Mouse (Mus musculus) hindbrain, embryonic 14.5 days (tissue): ENCODE data around the gene Prkar2b. TPM values are rescaled to one million over a fixed set of nuclear protein-coding genes. Genes with fewer than 3 reads are reported as not detected.
A peak's percentile ranks its signal among the peaks of the same experiment; 100 is the strongest.

Source experiments
- ATAC-seq: fragments of 200-750 bp; cut with Nextera tagmentation; 2 replicates; pipeline ENCODE4 v1.8.0; 2017; ENCODE audit warnings: moderate number of reproducible peaks, mild to moderate bottlenecking, moderate TSS enrichment, moderate library complexity; ENCODE audit not compliant: low FRiP score
- DNase-seq: peaks from one replicate; pipeline ENCODE4 v3.0.0-alpha.2; 2015; ENCODE audit warnings: low spot score
- H3K27ac ChIP-seq: fragments of 300-500 bp; sonication (generic); 2 replicates; pipeline ENCODE4 v1.5.1; 2014; ENCODE audit warnings: mild to moderate bottlenecking, moderate library complexity
- H3K27me3 ChIP-seq: fragments of 300-500 bp; sonication (generic); 2 replicates; pipeline ENCODE4 v1.6.1; 2014; ENCODE audit warnings: mild to moderate bottlenecking, low read length, mixed read lengths; ENCODE audit not compliant: control insufficient read depth, insufficient read depth
- H3K36me3 ChIP-seq: fragments of 300-500 bp; sonication (generic); replicated peaks from 2 replicates; pipeline ENCODE4 v1.6.1; 2014; ENCODE audit not compliant: control insufficient read depth, insufficient read depth
- H3K4me1 ChIP-seq: fragments of 300-500 bp; sonication (generic); replicated peaks from 2 replicates; pipeline ENCODE4 v1.6.1; 2014; ENCODE audit warnings: antibody characterized with exemption, low read length, mixed read lengths; ENCODE audit not compliant: control insufficient read depth, insufficient read depth
- H3K4me2 ChIP-seq: fragments of 300-500 bp; sonication (generic); replicated peaks from 2 replicates; pipeline ENCODE4 v1.6.1; 2014; ENCODE audit warnings: mild to moderate bottlenecking, moderate library complexity
- H3K4me3 ChIP-seq: fragments of 300-500 bp; sonication (generic); replicated peaks from 2 replicates; pipeline ENCODE4 v1.5.1; 2014; ENCODE audit warnings: mild to moderate bottlenecking, low read length
- H3K9ac ChIP-seq: fragments of 300-500 bp; sonication (generic); 2 replicates; pipeline ENCODE4 v1.6.1; 2014
- H3K9me3 ChIP-seq: fragments of 300-500 bp; sonication (generic); 2 replicates; pipeline ENCODE4 v1.6.1; 2016; ENCODE audit warnings: low read length; ENCODE audit not compliant: control insufficient read depth
- WGBS: fragments of 180-500 bp; shearing (Covaris S2); extraction: QIAGEN DNeasy Blood & Tissue Kit; methylation state at CpG from one replicate; pipeline ENCODE4 v1.1.7; 2014; 5-methylcytosine and 5-hydroxymethylcytosine counted together
- polyA plus RNA-seq: library from polyadenylated mRNA; unstranded; fragments of >200 nt; fragmentation: Nextera tagmentation; extraction: Ambion mirVana; gene quantifications from 2 replicates; pipeline ENCODE4 v1.2.1, GENCODE M21; 2014

The Prkar2b gene
- polyA plus RNA-seq, 1 experiment from 2014 or later = 169 TPM

- no peaks in the 10 kb centered on the region for H3K9me3 ChIP-seq
- H3K27me3 ChIP-seq = no peaks in the 10 kb centered on the region
- H3K9ac ChIP-seq = no peak overlapping the region
- H3K4me1 ChIP-seq = peaks cover 14% of the 10 kb centered on the region; the same call in 1 of the 2 replicates
- WGBS = 94% methylated on average over 6 of the region's 6 CpGs
- no peak overlapping the region for H3K4me2 ChIP-seq
- 0 out of 2 replicates have a peak, but pooled peaks cover 5% of the 10 kb centered on the region for H3K36me3 ChIP-seq
- ATAC-seq (no peak), DNase-seq (no peak)
- H3K27ac ChIP-seq = no peak overlapping the region
- H3K4me3 ChIP-seq = no peak overlapping the region
Observed at GRCm38 (mm10) chr12:31985738-31986137, 75.4 kb downstream of the Prkar2b start.

- Histone ChIP-seq H3K4me1 (peaks cover 14% of the 10 kb centered on the region; the same call in 1 of the 2 replicates), H3K27ac (no peak overlapping the region), H3K4me2 (no peak overlapping the region), H3K9ac (no peak overlapping the region), H3K9me3 (no peaks in the 10 kb centered on the region), H3K36me3 (0 out of 2 replicates have a peak, but pooled peaks cover 5% of the 10 kb centered on the region), H3K27me3 (no peaks in the 10 kb centered on the region), H3K4me3 (no peak overlapping the region)
- no peak for DNase-seq
- no peak for ATAC-seq
- 69% methylated on average over 12 of the region's 12 CpGs for WGBS
Observed at GRCm38 (mm10) chr12:31984664-31985063, 76.4 kb downstream of the Prkar2b start.

- no peak for DNase-seq
- H3K4me2 ChIP-seq = no peak overlapping the region
- WGBS = 60% methylated on average over 2 of the region's 2 CpGs
- H3K27ac ChIP-seq = no peak overlapping the region; the same call in 1 of the 2 replicates
- H3K27me3 ChIP-seq = no peaks in the 10 kb centered on the region
- no peak for ATAC-seq
- no peaks in the 10 kb centered on the region for H3K9me3 ChIP-seq
- peaks cover 6% of the 10 kb centered on the region; the same call in 1 of the 2 replicates for H3K36me3 ChIP-seq
- H3K4me3 ChIP-seq = no peak overlapping the region
- no peak overlapping the region for H3K9ac ChIP-seq
- H3K4me1 ChIP-seq = peaks cover 14% of the 10 kb centered on the region; the same call in 1 of the 2 replicates
Observed at GRCm38 (mm10) chr12:31984206-31984605, 76.9 kb downstream of the Prkar2b start.

- no peak overlapping the region for H3K4me3 ChIP-seq
- peaks cover 14% of the 10 kb centered on the region; the same call in 1 of the 2 replicates for H3K4me1 ChIP-seq
- 59% methylated on average over 6 of the region's 6 CpGs for WGBS
- peaks cover 10% of the 10 kb centered on the region; the same call in 1 of the 2 replicates for H3K36me3 ChIP-seq
- no peak overlapping the region for H3K9ac ChIP-seq
- no peak overlapping the region for H3K4me2 ChIP-seq
- no peak overlapping the region; the same call in 1 of the 2 replicates for H3K27ac ChIP-seq
- no peaks in the 10 kb centered on the region for H3K9me3 ChIP-seq
- DNase-seq (no peak), ATAC-seq (no peak)
- no peaks in the 10 kb centered on the region for H3K27me3 ChIP-seq
Observed at GRCm38 (mm10) chr12:31983769-31984168, 77.3 kb downstream of the Prkar2b start.

- no peak overlapping the region for H3K9ac ChIP-seq
- DNase-seq (no peak), ATAC-seq (no peak)
- H3K4me2 ChIP-seq = no peak overlapping the region
- H3K9me3 ChIP-seq = no peaks in the 10 kb centered on the region
- WGBS = 48% methylated on average over 7 of the region's 7 CpGs
- peaks cover 14% of the 10 kb centered on the region; the same call in 1 of the 2 replicates for H3K4me1 ChIP-seq
- peaks cover 11% of the 10 kb centered on the region; the same call in 1 of the 2 replicates for H3K36me3 ChIP-seq
- no peak overlapping the region for H3K27ac ChIP-seq
- no peak overlapping the region for H3K4me3 ChIP-seq
- no peaks in the 10 kb centered on the region for H3K27me3 ChIP-seq
Observed at GRCm38 (mm10) chr12:31983238-31983637, 77.9 kb downstream of the Prkar2b start.

- no peaks in the 10 kb centered on the region for H3K27me3 ChIP-seq
- no peaks in the 10 kb centered on the region for H3K9me3 ChIP-seq
- no peaks in the 10 kb centered on the region for H3K4me1 ChIP-seq
- H3K4me2 ChIP-seq = no peak overlapping the region
- peaks cover 10% of the 10 kb centered on the region; the same call in 1 of the 2 replicates for H3K36me3 ChIP-seq
- no peak overlapping the region for H3K4me3 ChIP-seq
- no peak overlapping the region for H3K9ac ChIP-seq
- DNase-seq (no peak), ATAC-seq (no peak)
- 65% methylated on average over 12 of the region's 12 CpGs for WGBS
- H3K27ac ChIP-seq = no peak overlapping the region
Observed at GRCm38 (mm10) chr12:31977613-31978195, 83.4 kb downstream of the Prkar2b start.

- Histone ChIP-seq H3K4me1 (no peaks in the 10 kb centered on the region), H3K27ac (no peak overlapping the region), H3K27me3 (no peaks in the 10 kb centered on the region), H3K4me2 (no peak overlapping the region), H3K4me3 (no peak overlapping the region), H3K9me3 (no peaks in the 10 kb centered on the region), H3K36me3 (peaks cover 14% of the 10 kb centered on the region), H3K9ac (no peak overlapping the region)
- 62% methylated on average over 7 of the region's 7 CpGs for WGBS
- ATAC-seq = no peak
- DNase-seq = no peak
Observed at GRCm38 (mm10) chr12:31976544-31976943, 84.6 kb downstream of the Prkar2b start.

- peaks cover 21% of the 10 kb centered on the region for H3K36me3 ChIP-seq
- H3K27me3 ChIP-seq = no peaks in the 10 kb centered on the region
- ATAC-seq = peak; percentile 86
- no peak overlapping the region for H3K27ac ChIP-seq
- no peaks in the 10 kb centered on the region for H3K4me1 ChIP-seq
- peak; percentile 73 for DNase-seq
- no peak overlapping the region for H3K4me3 ChIP-seq
- no peaks in the 10 kb centered on the region for H3K9me3 ChIP-seq
- no peak overlapping the region for H3K4me2 ChIP-seq
- H3K9ac ChIP-seq = no peak overlapping the region
- 58% methylated on average over 13 of the region's 13 CpGs for WGBS
Observed at GRCm38 (mm10) chr12:31973473-31974172, 87.5 kb downstream of the Prkar2b start.

- 91% methylated on average over 8 of the region's 8 CpGs for WGBS
- no peak for DNase-seq
- H3K36me3 ChIP-seq = peaks cover 22% of the 10 kb centered on the region
Observed at GRCm38 (mm10) chr12:31971547-31971946, 89.5 kb downstream of the Prkar2b start.

More at GRCm38 (mm10) chr12:31971547-31971946, 89.5 kb downstream of the Prkar2b start:
- no peaks in the 10 kb centered on the region for H3K27me3 ChIP-seq
- no peaks in the 10 kb centered on the region for H3K9me3 ChIP-seq
- H3K27ac ChIP-seq = no peak overlapping the region
- ATAC-seq = no peak
- no peak overlapping the region for H3K4me2 ChIP-seq
- no peaks in the 10 kb centered on the region for H3K4me1 ChIP-seq
- no peak overlapping the region for H3K9ac ChIP-seq
- H3K4me3 ChIP-seq = no peak overlapping the region
